Mouse (Mus musculus) forebrain, embryonic 10.5 days (tissue): ENCODE data around the gene Cacng8. TPM values are rescaled to one million over a fixed set of nuclear protein-coding genes. Genes with fewer than 3 reads are reported as not detected.

ENCODE experiments used
- DNase-seq: peaks from one replicate; pipeline ENCODE4 v3.0.0-alpha.2; 2017; ENCODE audit warnings: low spot score; ENCODE audit errors: extremely low spot score
- H3K27ac ChIP-seq: fragments of 300-500 bp; sonication (generic); 2 replicates; pipeline ENCODE4 v1.5.1; 2016; ENCODE audit warnings: mild to moderate bottlenecking
- H3K27me3 ChIP-seq: fragments of 300-500 bp; sonication (generic); 2 replicates; pipeline ENCODE4 v1.6.1; 2016; ENCODE audit warnings: mild to moderate bottlenecking; ENCODE audit not compliant: poor library complexity, severe bottlenecking
- H3K36me3 ChIP-seq: fragments of 300-500 bp; sonication (generic); replicated peaks from 2 replicates; pipeline ENCODE4 v1.6.1; 2016; ENCODE audit warnings: mild to moderate bottlenecking, moderate library complexity
- H3K4me1 ChIP-seq: fragments of 300-500 bp; sonication (generic); 2 replicates; pipeline ENCODE4 v1.6.1; 2016
- H3K4me3 ChIP-seq: fragments of 300-500 bp; sonication (generic); 2 replicates; pipeline ENCODE4 v1.5.1; 2016; ENCODE audit warnings: mild to moderate bottlenecking, moderate library complexity
- H3K9me3 ChIP-seq: fragments of 300-500 bp; sonication (generic); 2 replicates; pipeline ENCODE4 v1.6.1; 2016; ENCODE audit warnings: mild to moderate bottlenecking, moderate library complexity
- WGBS: fragments of 180-500 bp; shearing (Covaris S2); methylation state at CpG from one replicate; pipeline ENCODE4 v1.1.7; 2016; 5-methylcytosine and 5-hydroxymethylcytosine counted together
- microRNA-seq: library from miRNA; unstranded; fragments of <30 nt; microRNA quantifications from one replicate; pipeline ENCODE4, GENCODE M21; 2017
- polyA plus RNA-seq: library from polyadenylated mRNA; unstranded; fragments of >200 nt; fragmentation: Nextera tagmentation; extraction: Ambion mirVana; gene quantifications from 2 replicates; pipeline ENCODE4 v1.2.1, GENCODE M21; 2016

Gene Cacng8
- polyA plus RNA-seq, 1 experiment from 2014 or later, result 6.7 TPM

DNA sequence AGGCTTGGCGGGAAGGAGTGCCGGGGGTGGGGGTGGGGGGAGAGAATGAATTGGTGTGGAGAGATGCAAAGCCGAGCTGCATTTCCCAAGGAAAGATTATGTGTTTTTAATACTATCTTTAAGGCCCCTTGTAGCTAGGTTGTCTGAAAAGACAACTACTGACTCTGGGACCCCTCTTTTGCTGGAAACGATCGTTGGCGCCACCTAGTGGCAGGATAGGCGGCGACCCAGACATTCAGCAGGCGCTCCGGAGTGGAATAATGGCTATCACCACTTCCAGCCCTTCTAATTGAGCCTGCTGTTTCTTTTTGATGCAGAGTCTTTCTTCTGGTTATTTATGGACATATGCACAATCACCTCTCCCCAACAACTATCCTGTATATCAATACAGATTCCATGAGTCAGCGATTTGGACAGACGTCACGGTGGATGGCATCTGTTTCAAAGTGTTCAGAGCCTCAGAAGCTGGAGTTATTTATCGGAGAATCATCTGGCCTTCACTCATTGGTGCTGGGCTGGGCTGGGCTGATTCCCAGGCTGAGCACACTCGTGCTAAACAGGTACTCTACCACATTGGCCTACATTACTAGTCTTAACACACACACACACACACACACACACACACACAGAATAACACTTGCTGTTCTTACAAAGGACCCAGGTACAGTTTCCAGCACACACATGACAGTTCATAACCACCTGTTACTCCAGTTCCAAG, 58.4 kb downstream of the Cacng8 start:
- Histone ChIP-seq H3K9me3 (no peaks in the 10 kb centered on the region), H3K4me1 (no peaks in the 10 kb centered on the region; the same call in 1 of the 2 replicates), H3K4me3 (no peak overlapping the region), H3K27me3 (no peaks in the 10 kb centered on the region), H3K36me3 (no peaks in the 10 kb centered on the region), H3K27ac (no peak overlapping the region)
- peak; percentile 78 for DNase-seq
- 23% methylated on average over 15 of the region's 15 CpGs for WGBS

DNA sequence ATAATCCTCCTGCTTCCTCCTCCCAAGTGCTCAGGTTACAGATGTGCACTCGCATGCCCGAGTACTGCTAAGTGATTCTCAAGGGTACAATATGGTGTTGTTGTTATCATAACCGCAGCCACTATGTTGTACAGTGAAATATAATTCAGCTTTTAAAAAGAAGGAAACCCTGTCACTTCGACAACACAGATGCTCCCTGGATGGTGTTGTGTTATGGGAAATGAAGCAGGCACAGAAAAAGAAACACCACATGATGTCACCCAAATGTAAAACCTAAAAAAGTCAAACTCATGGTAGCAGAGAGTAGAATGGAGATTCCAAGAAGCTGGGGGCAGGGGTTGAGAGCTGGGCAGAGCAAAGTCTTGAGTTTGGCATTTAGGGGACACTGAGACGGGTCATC, 60.2 kb downstream of the Cacng8 start:
- no peak overlapping the region for H3K27ac ChIP-seq
- H3K36me3 ChIP-seq, result no peaks in the 10 kb centered on the region
- WGBS, result 75% methylated on average over 5 of the region's 5 CpGs
- DNase-seq, result no peak
- no peak overlapping the region for H3K4me3 ChIP-seq
- H3K27me3 ChIP-seq, result no peaks in the 10 kb centered on the region
- H3K4me1 ChIP-seq, result no peaks in the 10 kb centered on the region; the same call in 1 of the 2 replicates
- no peaks in the 10 kb centered on the region for H3K9me3 ChIP-seq

DNA sequence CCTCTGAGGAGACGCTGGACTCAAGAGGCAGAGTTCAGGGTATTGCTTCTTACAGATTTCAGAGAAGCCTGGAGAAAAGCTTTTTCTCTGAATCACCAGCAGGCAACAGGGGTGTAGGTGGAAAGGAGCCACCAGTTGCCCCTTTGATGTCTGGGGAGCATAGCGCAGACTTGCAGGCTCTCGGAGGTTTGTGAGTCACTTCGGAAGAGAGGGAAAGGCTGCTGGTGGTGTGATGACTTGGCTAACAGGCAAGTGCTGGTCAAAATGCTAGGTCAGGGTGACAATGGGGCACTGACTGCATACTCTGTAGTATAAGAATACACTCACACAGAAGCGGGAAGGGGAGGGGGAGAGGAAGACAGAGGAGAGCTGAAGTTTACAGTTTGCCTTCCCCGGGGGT, 60.7 kb downstream of the Cacng8 start:
- no peaks in the 10 kb centered on the region; the same call in 1 of the 2 replicates for H3K4me1 ChIP-seq
- no peak overlapping the region for H3K4me3 ChIP-seq
- no peaks in the 10 kb centered on the region for H3K36me3 ChIP-seq
- H3K9me3 ChIP-seq, result no peaks in the 10 kb centered on the region
- no peak for DNase-seq
- no peak overlapping the region for H3K27ac ChIP-seq
- WGBS, result 73% methylated on average over 6 of the region's 6 CpGs
- no peaks in the 10 kb centered on the region for H3K27me3 ChIP-seq

DNA sequence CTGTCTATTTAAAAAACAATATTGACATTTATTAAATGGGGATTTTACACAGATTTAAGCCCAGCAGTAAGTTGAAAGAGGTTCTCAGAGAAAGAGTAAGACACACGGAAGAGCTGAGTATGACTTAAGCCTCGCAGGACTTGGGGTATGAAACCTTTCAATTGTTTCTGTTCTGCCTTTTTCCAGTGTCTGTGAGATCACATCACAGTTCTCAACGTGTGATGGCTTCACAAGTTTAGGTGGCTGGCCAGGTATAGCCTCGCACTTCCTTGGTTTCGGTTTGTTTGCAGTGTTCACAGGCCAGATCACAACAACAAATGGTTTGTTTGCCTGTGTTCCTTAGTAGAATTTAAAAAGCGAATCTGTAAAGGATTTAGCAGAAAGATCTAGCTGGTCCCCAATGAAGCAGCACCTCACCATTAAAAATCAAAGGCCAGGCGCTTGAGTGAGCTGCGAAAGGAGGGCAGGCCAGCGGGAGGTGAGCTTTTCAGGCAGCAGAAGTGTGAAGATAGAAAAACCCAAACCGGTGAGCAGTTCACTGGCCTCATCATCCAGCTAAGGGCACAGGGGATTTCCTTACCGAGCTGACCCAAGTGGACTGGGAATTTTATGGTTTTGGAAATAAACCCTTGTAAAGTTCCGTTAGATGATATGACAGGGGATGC, 62.5 kb downstream of the Cacng8 start:
- no peak for DNase-seq
- 63% methylated on average over 12 of the region's 12 CpGs for WGBS

DNA sequence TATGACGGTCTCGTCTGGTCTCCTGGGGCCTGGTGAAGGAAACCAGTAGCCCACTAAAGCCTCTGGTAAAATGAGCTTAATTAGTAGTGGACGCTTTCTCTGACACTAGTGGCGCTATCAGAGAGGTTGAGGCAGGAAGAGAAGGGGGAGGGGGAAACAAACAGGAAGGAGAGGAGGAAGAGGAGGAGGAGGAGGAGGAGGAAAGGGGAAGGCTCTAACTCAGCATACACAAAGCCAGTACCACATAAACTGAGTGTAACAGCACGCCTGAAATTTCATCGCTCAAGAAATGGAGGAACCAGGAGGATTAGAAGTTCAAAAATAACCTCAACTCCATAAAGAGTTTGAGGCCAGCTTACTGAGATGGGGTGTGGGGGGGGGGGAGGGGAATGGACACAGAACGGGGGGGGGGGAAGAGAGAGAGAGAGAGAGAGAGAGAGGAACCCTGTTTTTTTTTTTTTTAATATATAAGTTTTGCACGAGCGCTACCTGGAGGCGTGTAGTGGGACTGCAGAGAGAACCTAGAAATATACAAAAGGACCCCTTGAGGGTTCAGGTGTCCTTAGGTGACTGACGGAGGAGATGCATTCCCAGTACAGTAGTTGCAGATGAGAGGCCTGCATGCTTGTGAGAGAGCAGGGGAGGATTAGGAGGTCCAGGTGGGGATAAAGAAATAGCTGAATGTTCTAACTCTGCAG, 63.2 kb downstream of the Cacng8 start:
- no peaks in the 10 kb centered on the region for H3K36me3 ChIP-seq
- no peak overlapping the region for H3K4me3 ChIP-seq
- no peak for DNase-seq
- H3K4me1 ChIP-seq, result no peaks in the 10 kb centered on the region; the same call in 1 of the 2 replicates
- WGBS, result 56% methylated on average over 11 of the region's 11 CpGs
- H3K27ac ChIP-seq, result no peak overlapping the region
- no peaks in the 10 kb centered on the region for H3K9me3 ChIP-seq
- H3K27me3 ChIP-seq, result no peaks in the 10 kb centered on the region

More for the DNA sequence above, 62.5 kb downstream of the Cacng8 start:
- Histone ChIP-seq H3K27me3 (no peaks in the 10 kb centered on the region), H3K4me3 (no peak overlapping the region), H3K9me3 (no peaks in the 10 kb centered on the region), H3K4me1 (no peaks in the 10 kb centered on the region; the same call in 1 of the 2 replicates), H3K36me3 (no peaks in the 10 kb centered on the region), H3K27ac (no peak overlapping the region)

DNA sequence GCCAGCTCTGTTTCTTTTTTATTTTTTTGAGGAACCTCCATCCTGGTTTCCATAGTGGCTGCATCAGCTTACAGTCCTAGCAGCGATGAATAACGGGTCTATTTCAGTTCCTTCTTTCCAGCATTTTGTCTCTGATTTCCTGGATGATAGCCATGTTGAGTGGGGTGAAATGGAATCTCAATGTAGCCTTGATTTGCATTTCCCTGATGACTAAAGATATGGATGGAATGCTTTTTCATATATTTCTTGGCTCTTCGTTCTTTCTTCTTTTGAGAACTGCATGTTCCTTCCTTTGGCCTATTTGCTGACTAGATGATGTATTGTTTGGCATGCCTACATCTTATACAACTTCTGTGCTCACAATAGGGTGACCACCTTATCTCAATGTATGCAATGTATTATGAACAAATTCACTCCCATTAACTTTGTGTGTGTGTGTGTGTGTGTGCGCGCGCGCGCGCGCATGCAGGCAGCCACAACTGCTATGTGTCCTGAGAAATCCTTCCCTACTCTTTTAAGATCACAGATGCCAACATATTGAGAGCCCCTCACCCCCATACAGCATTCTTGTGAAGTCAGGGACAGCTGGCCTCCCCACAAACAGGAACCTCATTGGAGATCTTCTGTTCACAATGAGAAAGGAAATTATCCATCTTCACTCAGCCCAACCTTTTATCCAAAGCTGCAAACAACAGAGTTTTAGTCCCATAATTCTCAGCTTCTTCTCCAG, 66.8 kb downstream of the Cacng8 start:
- Histone ChIP-seq H3K4me1 (no peaks in the 10 kb centered on the region; the same call in 1 of the 2 replicates), H3K27ac (no peak overlapping the region), H3K9me3 (peaks cover 5% of the 10 kb centered on the region; the same call in 1 of the 2 replicates), H3K4me3 (no peak overlapping the region), H3K36me3 (no peaks in the 10 kb centered on the region), H3K27me3 (no peaks in the 10 kb centered on the region)
- 95% methylated on average over 10 of the region's 10 CpGs for WGBS
- no peak for DNase-seq

DNA sequence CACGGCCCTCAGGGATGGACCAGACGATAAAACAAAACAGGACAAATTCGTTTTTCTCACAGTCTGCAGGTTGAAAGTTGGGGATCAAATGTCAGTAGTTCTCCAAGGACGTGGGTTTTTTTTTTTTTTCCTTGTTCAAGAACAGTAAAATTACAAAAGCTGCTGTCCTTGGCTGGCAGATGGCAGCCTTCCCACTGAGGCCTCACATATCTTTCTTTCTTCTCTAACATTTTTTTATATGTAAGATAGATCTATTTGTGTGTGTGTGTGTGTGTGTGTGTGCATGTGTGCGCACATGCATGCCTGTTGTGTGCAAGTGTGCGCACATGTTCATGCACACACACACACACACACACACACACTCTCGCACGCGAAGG, 67.3 kb downstream of the Cacng8 start:
- Histone ChIP-seq H3K9me3 (peaks cover 5% of the 10 kb centered on the region; the same call in 1 of the 2 replicates), H3K36me3 (no peaks in the 10 kb centered on the region), H3K4me1 (no peaks in the 10 kb centered on the region; the same call in 1 of the 2 replicates), H3K27me3 (no peaks in the 10 kb centered on the region), H3K4me3 (no peak overlapping the region), H3K27ac (no peak overlapping the region)
- 82% methylated on average over 9 of the region's 9 CpGs for WGBS
- DNase-seq, result no peak

DNA sequence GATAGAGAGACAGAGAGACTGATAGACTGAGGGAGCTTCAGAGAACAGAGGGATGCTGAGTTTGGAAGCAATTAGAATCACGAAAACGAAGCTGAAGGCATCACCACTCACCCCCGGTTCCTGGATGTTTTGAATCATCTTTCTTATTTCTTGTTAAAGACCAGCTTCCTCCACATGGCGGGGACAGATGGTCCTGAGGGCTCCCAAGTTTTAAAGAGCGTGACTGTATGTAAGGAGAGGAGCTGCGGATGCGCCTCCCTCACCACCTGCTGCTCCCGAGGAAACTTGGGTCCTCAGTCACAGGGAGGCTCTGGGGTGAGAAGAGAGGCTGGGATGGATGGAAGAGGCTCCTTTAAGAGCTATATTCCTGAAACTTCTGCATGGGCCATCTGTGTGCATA, 69.8 kb downstream of the Cacng8 start:
- DNase-seq, result no peak
- H3K27me3 ChIP-seq, result no peaks in the 10 kb centered on the region
- no peak overlapping the region for H3K4me3 ChIP-seq
- H3K9me3 ChIP-seq, result peaks cover 5% of the 10 kb centered on the region; the same call in 1 of the 2 replicates
- H3K27ac ChIP-seq, result no peak overlapping the region
- no peaks in the 10 kb centered on the region for H3K4me1 ChIP-seq
- WGBS, result 84% methylated on average over 8 of the region's 8 CpGs
- H3K36me3 ChIP-seq, result no peaks in the 10 kb centered on the region

DNA sequence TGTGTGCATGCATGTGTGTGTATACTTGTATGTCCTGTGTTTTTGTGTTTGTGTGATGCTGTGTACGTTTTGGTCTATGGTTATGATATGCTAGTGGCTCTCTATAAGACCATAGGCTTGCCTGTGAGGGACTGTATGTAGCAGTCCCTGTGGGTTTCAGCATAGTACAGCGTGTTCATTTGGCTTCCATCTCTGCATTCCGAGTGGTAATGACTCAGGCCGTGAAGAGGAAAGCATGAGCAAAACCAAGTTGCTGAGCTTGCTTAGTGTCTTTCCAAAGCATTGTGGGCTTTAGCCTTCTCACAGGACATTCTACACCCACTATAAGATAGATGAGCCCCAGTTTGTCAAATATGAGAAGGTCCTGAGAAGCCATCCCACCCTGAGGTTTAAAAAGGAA, 72.8 kb downstream of the Cacng8 start:
- no peaks in the 10 kb centered on the region for H3K4me1 ChIP-seq
- no peaks in the 10 kb centered on the region for H3K36me3 ChIP-seq
- no peaks in the 10 kb centered on the region for H3K27me3 ChIP-seq
- no peak overlapping the region for H3K4me3 ChIP-seq
- no peak for DNase-seq
- H3K27ac ChIP-seq, result no peak overlapping the region
- peaks cover 5% of the 10 kb centered on the region; the same call in 1 of the 2 replicates for H3K9me3 ChIP-seq
- 82% methylated on average over 4 of the region's 4 CpGs for WGBS

Small RNA genes within 50 kb of the gene (microRNA-seq; reads per million reads assigned to microRNA genes)
- 35.3 reads per million, percentile 38 among the genes with 10 or more reads in this experiment for gene Gm23450

Other genes starting within 250 kb of the Cacng8 start
- gene AU018091, start 221.5 kb upstream of the Cacng8 start, polyA plus RNA-seq, result 0.10 and 0.21 TPM in 2 replicates
- not detected in 2 replicates for gene Nlrp12, start 140.9 kb upstream of the Cacng8 start, polyA plus RNA-seq
- 20.9 and 25.0 TPM in 2 replicates for gene Myadm, start 101.6 kb upstream of the Cacng8 start, polyA plus RNA-seq
- gene Prkcg, start 101.5 kb upstream of the Cacng8 start, polyA plus RNA-seq, result 0.71 and 1.2 TPM in 2 replicates
- gene Cacng7, start 57.7 kb upstream of the Cacng8 start, polyA plus RNA-seq, result 1.7 and 2.2 TPM in 2 replicates
- gene Cacng6, start 33.5 kb downstream of the Cacng8 start, polyA plus RNA-seq, result 0.22 and 0.27 TPM in 2 replicates
- gene Tarm1, start 111.9 kb downstream of the Cacng8 start, polyA plus RNA-seq, result not detected in 2 replicates
- 0.09 TPM in 1 of 2 replicates, not detected in the other for gene Oscar, start 225.5 kb downstream of the Cacng8 start, polyA plus RNA-seq
- 363 and 367 TPM in 2 replicates for gene Ndufa3, start 226.7 kb downstream of the Cacng8 start, polyA plus RNA-seq
- gene Tfpt, start 239.2 kb downstream of the Cacng8 start, polyA plus RNA-seq, result 29.0 and 30.8 TPM in 2 replicates
- gene Prpf31, start 239.3 kb downstream of the Cacng8 start, polyA plus RNA-seq, result 190 and 191 TPM in 2 replicates